Mouse (Mus musculus) adrenal gland, postnatal 10 days (tissue): Measurements from ENCODE around the gene Bmper. TPM values are rescaled to one million over a fixed set of nuclear protein-coding genes. Genes with fewer than 3 reads are reported as not detected.

Experiments
- DNase-seq: peaks from one replicate; pipeline ENCODE4 v3.0.0; 2021; ENCODE audit warnings: mixed read lengths
- total RNA-seq, 2 experiments: library from RNA; stranded (reverse); gene quantifications; 2 replicates each; pipeline ENCODE4 v1.2.3; 2021

Bmper gene
- total RNA-seq, 2 experiments from 2014 or later, result 6.7 to 7.3 TPM

GRCm38 (mm10) chr9:23300376-23300775, 77.5 kb downstream of the Bmper start:
- no peak for DNase-seq

DNA sequence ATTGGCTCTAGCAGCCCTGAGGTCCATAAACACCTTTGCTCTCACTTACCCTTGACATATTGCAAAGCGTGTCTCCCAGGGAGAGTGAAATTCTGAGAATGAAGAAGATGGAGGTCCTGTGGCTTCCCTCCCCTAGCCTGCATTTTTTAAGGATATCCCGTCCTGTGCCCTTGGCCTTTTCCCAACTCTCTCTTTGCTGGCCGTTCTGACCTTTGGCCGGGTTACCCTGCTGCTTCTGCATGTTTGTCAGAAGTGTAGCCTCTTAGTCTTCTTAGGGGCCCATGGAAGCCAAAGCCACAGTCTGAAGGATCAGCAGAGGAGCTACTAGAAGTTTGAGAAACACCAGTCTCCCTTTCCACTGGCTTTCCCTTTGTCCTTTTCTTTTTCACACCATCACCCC, 82.8 kb downstream of the Bmper start:
- peak; percentile 32 for DNase-seq

DNA sequence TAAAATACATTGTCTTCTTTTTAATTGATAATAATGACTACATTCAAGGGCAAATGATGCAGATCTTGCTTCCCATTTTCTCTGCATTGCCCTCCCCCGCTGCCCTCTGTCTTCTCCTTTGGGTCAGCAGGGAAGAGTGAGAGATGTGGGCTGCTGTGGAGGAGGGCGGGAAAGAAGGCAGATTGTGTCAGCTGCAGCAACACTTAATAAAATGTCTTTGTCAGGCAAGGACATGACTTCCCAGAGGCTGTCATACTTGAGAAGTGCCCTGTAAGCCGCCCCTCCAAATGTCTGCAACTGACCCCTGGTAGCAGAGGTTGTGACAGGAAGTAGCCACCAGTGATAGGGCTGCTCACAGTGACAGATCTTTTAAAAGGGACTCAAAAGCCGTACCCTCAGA, 83.3 kb downstream of the Bmper start:
- no peak for DNase-seq

DNA sequence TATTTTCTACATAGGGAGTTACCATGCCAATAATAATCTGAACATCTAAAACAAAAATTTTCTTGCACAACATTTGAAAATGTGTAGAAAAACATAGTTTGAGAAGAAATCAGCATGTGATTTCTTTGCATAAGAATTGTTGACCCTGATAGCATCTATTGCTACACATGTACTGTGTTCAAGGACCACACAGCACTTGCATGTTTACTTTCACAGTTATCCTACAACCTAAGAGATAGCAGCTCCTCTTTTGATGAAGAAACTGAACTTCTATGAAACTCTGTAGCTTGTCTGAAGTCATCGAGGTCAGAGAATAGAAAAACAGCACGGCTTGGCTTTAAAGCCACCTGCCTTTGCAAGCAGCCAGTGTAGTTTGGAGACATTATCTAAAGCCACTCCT, 85.0 kb downstream of the Bmper start:
- no peak for DNase-seq

GRCm38 (mm10) chr9:23310953-23311352, 88.1 kb downstream of the Bmper start:
- no peak for DNase-seq

- DNase-seq, result no peak
Measured at GRCm38 (mm10) chr9:23311956-23312355, 89.1 kb downstream of the Bmper start.

DNA sequence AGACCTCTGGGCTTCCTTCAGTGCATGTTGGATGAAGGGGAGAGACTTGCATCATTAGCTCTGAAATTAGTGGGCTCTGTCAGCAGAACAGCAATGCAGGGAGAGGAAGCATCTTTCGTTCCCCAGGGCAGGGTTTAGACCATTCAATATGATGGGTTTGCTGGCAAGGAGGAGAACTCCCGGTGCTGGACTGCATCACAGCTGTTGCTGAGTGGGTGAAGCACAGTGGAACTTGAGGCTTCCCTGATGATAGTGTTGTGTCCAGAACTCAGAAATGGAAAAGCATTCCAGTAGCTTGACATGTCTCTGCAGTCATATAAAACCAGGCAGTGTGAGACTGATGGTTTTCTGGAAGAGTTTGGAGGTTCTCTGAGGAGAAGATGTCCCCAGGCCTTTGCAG, 90.0 kb downstream of the Bmper start:
- DNase-seq, result no peak

DNA sequence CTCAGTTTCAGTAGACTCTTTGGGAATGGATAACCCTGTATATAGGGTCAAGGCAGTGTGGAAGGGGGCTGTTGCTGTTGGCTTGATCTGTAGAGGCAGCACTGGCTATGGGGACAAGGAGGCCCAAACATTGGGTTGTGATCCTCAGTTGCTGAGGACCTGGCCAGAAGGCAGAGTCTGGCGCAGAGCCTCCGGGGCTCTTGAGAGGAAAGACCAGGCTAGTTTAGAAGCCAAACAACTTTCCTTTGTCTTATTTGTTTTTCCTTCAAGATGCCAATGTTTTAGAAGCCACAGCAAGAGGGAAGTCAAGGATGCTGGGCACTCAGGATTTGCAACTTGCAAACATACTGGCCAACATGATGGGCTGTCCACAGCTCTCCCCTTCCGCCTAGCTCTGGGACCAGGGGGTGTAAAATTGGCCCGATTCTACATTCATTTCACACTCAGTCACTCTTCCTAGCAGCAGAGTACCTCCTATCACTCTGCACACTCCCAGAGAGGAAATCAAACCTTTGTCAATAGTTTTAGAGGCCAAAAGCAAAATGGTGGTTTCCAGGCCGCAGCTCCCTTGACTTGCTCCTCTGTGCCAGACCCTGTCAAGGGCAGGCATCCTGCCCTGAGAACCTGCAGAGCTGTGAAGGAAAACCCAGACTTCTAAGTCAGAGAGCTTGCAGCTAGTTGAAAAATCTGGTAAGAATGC, 92.9 kb downstream of the Bmper start:
- DNase-seq, result no peak

DNA sequence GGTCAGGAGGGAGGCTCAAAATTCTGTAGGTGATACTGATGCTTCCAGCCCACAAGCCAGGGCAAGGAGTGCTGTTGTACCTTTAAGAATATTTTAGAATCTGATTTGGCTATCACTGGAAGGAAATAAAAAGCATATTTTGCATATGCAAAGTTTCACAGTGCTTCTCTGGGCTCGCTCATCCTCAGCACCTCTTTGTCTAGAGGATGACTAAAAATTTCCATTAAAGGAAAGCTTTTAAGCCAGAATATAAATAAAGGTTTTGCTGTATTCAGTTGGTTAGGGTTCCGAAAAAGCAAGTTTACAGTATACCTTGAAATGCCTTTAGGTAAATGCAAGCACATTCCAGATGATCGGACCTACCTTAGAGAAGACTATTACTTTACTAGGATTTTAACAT, 105.0 kb downstream of the Bmper start:
- no peak for DNase-seq

DNA sequence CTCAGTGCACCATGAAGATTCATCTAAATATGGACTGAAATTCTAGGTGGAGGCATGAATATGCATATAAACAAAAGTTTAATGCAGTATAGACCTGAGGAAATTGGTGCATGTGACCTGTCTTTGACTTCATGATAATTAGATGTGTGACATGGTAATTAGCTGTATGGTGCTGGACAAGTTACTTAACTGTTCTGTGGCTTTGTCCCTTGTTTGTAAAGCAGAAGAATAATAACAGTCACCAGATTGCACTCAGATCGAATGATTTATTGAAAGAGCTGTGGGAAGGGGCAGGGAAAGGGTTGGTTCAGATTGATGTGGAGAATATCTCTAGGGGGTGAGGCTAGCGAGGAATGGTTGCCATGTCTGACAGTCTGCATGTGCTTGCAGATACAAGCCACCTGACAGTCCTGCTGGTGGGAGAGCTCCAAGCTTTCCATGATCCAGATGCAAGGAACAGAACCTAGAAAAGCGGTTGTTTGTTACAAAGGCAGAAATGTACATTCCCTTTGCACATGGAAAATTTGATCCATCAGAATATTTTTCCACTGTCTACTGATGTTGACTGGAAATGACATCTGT, 110.3 kb downstream of the Bmper start:
- no peak for DNase-seq

GRCm38 (mm10) chr9:23340551-23340950, 117.7 kb downstream of the Bmper start:
- no peak for DNase-seq

- no peak for DNase-seq
Measured at GRCm38 (mm10) chr9:23341246-23341645, 118.4 kb downstream of the Bmper start.

- no peak for DNase-seq
Measured at GRCm38 (mm10) chr9:23344353-23344752, 121.5 kb downstream of the Bmper start.

DNA sequence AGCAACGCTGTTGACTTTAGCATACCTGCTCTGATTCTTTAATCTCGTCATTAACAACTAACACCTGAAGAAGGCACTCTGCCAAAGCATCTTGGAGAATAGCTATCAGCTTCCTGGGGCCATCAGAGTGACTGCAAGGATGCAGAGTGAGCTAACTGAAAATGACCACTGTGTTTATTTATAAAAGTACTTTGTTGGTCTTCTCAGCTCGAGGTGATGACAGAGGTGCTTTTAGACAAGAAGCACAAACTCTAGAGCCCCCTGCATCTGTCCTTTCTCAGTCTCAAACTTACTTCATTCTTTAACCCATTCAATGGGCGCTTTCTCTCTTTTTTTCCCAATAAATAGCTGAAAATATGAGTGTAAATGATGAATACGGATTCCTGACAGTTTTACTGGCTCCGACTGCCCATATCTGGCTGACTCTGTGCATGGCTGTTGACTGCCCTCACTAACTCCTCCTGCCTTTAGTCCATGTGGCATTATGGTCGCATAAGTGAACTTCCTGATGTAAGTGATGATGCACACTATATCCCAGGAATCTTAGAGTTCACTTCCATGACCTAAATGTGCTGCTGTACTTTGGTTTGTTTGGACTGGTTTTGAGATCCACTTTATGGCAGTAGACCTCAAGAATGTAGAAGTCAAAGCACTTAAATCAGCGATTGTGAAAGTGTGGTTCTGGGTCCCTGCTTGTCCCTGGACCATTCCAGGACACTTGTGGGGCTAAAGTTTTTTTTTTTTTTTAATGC, 122.4 kb downstream of the Bmper start:
- no peak for DNase-seq

DNA sequence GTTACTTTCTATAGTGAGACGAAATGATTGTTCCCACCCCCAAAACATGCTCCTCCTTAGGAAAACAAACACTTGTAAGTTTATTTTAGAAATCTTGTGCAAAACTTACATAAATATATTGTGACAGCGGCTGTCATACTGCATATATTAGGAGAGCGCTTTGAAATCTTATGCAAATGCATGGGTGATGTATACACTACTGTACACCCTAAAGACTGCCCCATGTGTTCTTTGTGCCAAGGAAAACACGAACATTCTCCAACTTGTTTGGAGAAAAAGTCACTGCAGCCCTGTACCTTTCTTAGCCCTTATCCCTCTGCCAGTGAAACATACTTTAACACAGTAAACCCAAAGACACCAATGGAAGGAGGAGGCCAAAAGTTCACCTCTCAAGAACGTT, 126.7 kb downstream of the Bmper start:
- DNase-seq, result no peak

- no peak for DNase-seq
Measured at GRCm38 (mm10) chr9:23351400-23351799, 128.5 kb downstream of the Bmper start.

DNA sequence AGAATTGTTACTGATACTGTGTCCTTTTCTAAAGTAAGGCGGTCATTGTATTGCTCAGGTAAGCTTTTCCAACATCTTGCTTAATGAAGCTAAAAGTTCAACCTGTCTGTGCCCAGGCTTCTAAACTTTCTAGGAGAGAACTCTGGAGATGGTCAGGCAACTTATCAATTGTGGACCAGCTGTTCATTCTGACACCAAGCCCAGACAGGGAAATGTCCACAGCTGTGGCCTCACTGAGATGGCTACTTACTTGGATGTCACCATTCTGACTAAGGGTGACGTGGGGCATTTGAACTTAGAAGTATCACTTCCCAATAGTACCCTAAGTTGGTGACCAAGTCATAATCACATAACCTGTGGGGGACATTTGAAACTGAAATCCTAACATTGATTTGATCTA, 129.5 kb downstream of the Bmper start:
- no peak for DNase-seq

DNA sequence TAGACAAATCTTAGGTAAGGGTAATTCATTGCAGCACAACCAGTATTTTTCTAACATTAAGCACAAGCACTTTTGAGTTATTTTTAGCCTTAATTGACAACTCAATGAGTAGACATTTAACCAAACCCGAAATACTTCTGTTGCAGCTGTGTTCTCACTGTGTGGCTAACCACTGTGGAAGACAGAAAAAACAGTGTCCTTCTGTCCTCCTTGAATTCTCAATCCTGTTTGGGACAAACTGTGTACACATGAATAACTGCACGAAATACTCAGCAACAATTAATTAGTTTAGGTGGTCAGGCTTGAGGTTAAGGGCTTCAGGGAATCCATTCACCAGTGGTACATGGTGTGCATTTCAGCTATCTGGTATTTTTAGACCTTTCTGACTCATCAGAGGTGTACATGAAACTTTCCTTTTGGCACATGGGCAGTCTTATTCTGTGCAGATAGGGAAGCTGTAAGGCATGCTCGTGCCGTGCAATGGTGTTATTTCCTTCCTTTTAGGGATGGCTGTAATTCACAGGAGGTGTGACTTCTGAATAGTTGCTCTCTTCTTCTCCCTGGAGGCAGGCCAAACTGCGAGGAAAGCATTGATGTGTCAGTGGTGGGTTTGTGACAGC, 131.4 kb downstream of the Bmper start:
- no peak for DNase-seq

DNA sequence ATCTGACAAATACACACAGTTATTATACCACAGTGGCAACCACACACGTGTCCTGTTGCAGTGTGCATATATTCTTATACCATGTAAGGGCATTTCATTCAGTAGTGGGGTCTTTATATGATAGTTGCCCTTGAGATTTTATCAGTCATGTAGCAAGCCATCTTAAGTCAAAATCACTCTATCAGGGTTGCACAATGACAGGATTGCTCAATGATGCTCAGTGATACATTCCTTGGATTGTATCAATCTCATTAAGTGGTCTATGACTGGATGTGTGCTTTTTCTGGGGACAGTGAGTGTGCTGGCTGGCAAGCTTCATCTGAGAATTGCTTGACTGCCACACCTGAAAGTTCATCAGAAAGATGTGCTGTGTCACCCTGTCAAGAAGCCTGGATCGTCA, 135.2 kb downstream of the Bmper start:
- DNase-seq, result no peak

DNA sequence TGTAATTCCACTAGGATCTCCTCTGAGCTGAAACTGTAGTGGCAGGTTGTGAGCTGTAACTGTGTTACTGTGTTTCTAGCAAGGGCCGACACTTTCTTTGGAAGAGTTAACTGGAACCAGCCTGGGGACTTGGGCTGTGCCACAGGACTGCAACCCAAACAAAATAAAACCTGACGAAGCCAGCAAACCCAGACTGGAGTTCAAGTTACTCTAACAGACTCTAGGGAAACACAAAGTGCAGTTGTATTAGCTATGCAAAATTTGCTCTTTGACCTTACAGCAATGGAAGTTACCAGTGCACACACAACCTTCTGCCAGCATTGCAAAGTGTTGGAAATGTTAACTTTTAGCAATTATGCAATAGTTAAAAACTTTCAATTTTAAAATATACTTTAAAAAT, 140.3 kb downstream of the Bmper start:
- DNase-seq, result peak; percentile 15

DNA sequence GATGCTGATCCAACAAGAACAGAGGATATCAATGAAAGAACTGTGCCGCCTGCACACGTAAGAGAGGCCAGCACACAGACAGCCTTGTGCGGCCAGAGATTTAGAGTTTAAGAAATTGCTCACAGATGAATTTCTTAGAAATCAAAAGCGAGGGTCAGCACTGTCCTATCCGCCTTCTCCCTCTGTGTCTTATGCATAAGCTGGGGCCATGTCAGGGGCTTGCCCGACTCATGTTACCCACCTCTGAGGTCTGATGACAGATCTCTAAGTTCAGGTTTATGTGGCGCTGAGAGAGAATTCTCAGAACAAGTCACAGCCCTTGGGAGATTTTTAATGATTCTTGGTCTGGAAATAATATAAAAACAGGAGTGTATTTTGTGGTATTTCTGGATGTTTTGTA, 140.7 kb downstream of the Bmper start:
- DNase-seq, result no peak

GRCm38 (mm10) chr9:23364047-23364446, 141.2 kb downstream of the Bmper start:
- DNase-seq, result no peak

GRCm38 (mm10) chr9:23368124-23368523, 145.2 kb downstream of the Bmper start:
- no peak for DNase-seq
